Mouse (Mus musculus): ENCODE measurements around the gene Dlk2.

Dlk2 gene

DNA sequence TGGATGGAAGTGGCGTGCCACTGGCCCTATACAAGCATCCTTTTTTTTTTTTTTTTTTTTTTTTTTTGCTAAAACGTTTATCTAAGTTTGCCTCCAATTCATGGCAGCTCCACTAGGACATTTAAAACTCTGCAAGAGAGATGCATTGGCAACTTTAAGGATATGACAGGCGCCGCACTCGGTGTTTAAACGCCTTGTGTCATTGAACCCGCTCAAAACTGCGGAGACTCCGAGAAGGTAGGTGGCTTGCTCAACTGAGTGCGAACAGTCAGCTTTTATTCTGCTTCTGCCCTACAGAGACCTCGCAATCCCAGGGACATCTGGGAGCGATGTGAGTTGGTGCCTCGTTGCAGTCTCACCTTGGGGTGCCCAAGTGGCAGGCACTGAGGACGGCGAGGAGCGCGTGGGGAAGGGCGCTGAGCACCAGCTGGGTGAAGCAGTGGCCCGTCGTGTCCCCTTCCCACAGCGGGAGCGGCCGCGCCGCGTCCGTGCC lies 30.2 kb downstream of the Dlk2 start:
- DNase-seq, result no peak

DNA sequence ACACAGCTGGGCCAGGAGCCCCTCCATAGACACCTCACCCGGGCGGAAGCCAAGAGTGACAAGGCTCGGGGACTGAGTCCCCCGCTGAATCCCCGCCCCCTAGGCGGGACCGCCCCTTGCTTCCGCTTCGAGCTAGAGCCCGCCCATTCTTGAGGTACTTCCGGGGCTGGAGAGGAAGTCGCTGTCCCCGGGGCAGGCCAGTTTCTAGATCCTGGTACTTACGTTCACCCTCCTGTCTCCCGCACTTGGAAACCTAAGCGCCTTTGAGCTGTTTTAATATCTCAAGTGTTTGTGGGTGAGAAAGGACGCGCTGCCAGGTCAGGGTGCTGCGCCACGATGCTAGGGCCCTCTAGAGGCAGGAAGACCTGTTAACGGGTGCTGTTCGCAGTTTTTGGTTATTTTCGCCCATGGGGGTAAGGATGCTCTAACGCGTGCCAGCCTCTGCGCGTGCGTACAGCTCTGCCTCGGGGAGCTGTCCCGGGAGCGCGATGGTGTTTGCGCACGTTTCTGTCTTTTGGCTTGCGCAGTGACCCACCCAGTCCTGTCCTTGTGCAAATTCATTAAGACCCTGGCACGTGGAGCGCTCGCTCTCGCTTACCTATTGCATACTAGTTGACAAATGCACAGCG lies 30.8 kb downstream of the Dlk2 start, which contains the start of gene Abcc10:
Gene Abcc10, minus strand, starts transcription at position 447 of the 629 bp plus-strand sequence.
- DNase-seq, result peak; percentile 96

DNA sequence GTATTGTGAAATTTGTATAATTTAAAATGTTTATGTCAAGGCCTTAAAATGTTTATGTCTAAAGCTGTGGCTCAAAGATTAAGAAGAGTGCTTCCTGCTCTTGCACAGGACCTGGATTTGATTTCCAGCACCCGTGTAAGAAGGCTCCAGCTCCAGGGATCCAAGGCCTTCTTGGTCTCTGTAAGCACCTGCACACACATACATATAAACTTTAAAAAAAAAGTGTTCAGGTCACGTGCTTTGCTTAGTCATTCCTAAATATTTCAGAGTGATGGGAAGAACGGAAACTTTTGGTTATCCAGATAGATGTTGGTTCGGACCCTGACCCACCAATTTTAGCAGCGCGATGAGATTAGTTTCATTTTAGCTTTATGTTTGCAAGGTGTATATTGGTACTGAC lies 31.5 kb downstream of the Dlk2 start:
- DNase-seq, result no peak

DNA sequence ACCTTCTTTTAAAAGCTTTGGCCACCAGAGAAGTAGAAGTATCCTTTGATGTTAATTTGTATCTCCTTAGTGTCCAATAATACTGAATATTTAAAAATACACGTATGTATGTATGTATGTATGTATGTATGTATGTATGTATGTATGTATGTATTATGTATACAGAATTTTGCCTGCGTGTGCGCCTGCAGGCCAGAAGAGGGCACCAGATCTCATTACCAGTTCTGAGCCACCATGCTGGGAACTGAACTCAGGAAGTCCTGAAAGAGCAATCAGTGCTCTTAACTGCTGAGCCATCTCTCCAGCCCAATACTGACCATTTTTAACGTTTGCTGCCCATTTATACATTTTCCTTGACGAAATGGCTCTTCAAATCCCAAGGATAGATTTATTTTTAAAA lies 39.3 kb downstream of the Dlk2 start:
- DNase-seq, result no peak

DNA sequence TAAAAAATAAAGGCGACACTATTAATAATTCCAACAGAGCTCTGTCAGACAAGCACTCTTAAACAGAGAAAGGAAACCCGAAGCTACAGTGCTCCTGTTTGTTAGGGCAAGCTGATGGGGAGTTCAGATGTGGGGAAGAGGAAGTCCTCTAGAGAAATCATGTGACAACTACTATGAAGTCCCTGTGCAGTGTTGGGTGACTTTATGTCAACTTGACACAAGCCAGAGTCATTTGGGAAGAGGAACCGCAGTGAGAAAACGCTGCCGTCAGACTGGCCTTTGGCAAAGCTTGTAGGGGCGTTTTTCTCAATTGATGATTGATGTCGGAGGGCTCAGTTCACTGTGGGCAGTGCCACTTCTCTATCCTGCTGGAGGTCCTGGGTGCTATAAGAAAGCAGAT lies 44.0 kb downstream of the Dlk2 start:
- DNase-seq, result no peak

DNA sequence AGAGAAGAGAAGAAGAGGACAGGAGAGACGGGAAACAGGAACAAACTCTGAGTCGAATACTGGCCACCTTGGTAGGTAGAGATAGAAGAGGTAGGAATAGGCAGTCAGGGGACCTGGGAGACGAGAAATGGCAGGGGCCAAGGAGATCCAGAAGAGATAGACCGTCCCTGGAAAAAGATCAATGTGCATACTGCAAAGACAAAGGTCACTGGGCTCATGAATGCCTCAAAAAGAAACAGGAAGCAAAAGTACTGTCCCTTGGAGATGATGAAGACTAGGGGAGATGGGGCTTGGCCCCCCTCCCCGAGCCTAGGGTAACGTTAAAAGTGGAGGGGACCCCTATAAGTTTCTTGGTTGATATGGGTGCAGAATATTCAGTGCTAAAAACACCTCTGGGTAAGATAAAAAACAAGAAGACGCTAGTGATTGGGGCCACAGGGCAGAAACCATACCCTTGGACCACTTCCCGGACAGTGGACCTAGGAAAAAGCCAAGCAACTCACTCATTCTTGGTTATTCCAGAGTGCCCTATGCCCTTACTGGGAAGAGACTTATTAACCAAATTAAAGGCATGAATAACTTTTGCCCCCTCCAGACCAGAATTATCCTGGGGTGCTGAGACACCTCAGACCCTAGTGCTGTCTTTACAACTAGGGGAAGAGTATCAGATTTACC lies 53.9 kb downstream of the Dlk2 start:
- DNase-seq, result no peak
